Mouse (Mus musculus): ENCODE results near the gene Pkp4. TPM values are rescaled to one million over a fixed set of nuclear protein-coding genes. Genes with fewer than 3 reads are reported as not detected.

Gene Pkp4
- total RNA-seq, 1 experiment, result 54.3 TPM

- no peak overlapping the region for H3K4me3 ChIP-seq (ENCODE audit: insufficient read depth in 1 of 2, low read depth in 1 of 2, low read length in 2 of 2, poor library complexity in 1 of 2, severe bottlenecking in 1 of 2)
- peaks cover 23% of the 10 kb centered on the region for H3K36me3 ChIP-seq (ENCODE audit: control insufficient read depth, insufficient read depth, low read length, poor library complexity, severe bottlenecking)
- no peaks in the 10 kb centered on the region for H3K9me3 ChIP-seq (ENCODE audit: control insufficient read depth, insufficient read depth, low read depth, low read length)
- H3K4me1 ChIP-seq (ENCODE audit: control insufficient read depth in 2 of 2, insufficient read depth in 2 of 2, low read length in 2 of 2, poor library complexity in 1 of 2), result peaks cover 0 to 1% of the 10 kb centered on the region in 2 experiments; a peak in 1 of 4 replicates
- TF ChIP-seq ZNF384 (IDR thresholded peaks at IDR 0.05; ENCODE audit: low read depth, low read length) (no peak), CHD2 (IDR thresholded peaks at IDR 0.05; ENCODE audit: low read depth, low read length) (no peak), HCFC1 (IDR thresholded peaks at IDR 0.05; ENCODE audit: borderline replicate concordance, insufficient read depth, low read length) (no peak), MAFK (IDR thresholded peaks at IDR 0.05; ENCODE audit: insufficient read depth, low read depth, low read length) (no peak), ZC3H11A (IDR thresholded peaks at IDR 0.05; ENCODE audit: borderline replicate concordance, low read depth, low read length) (no peak)
- no peak overlapping the region for H3K27ac ChIP-seq (ENCODE audit: insufficient read depth, low read depth, low read length, poor library complexity, severe bottlenecking)
- in situ Hi-C loops (cut with MboI; ENCODE audit: low sequenced_read_pairs in 2 of 2, unreplicated experiment in 2 of 2), result no loop called here
- no peak for DNase-seq (ENCODE audit: low read depth, low spot score)
- H3K9ac ChIP-seq (ENCODE audit: insufficient read depth, low read depth, low read length, poor library complexity, severe bottlenecking), result no peak overlapping the region
Measured at GRCm38 (mm10) chr2:59332523-59332922, 171.9 kb downstream of the Pkp4 start.

- DNase-seq (ENCODE audit: low read depth, low spot score), result no peak
- Histone ChIP-seq H3K9me3 (ENCODE audit: control insufficient read depth, insufficient read depth, low read depth, low read length) (no peaks in the 10 kb centered on the region), H3K9ac (ENCODE audit: insufficient read depth, low read depth, low read length, poor library complexity, severe bottlenecking) (no peak overlapping the region), H3K4me3 (ENCODE audit: insufficient read depth in 1 of 2, low read depth in 1 of 2, low read length in 2 of 2, poor library complexity in 1 of 2, severe bottlenecking in 1 of 2) (no peak overlapping the region), H3K36me3 (ENCODE audit: control insufficient read depth, insufficient read depth, low read length, poor library complexity, severe bottlenecking) (peaks cover 40% of the 10 kb centered on the region), H3K4me1 (ENCODE audit: control insufficient read depth in 2 of 2, insufficient read depth in 2 of 2, low read length in 2 of 2, poor library complexity in 1 of 2) (peaks cover 0 to 2% of the 10 kb centered on the region in 2 experiments; a peak in 1 of 4 replicates), H3K27ac (ENCODE audit: insufficient read depth, low read depth, low read length, poor library complexity, severe bottlenecking) (no peak overlapping the region)
- no peak for TF ChIP-seq HCFC1 (IDR thresholded peaks at IDR 0.05; ENCODE audit: borderline replicate concordance, insufficient read depth, low read length)
- in situ Hi-C loops (cut with MboI; ENCODE audit: low sequenced_read_pairs in 2 of 2, unreplicated experiment in 2 of 2), result no loop called here
Measured at GRCm38 (mm10) chr2:59338501-59338900, 177.9 kb downstream of the Pkp4 start.

GRCm38 (mm10) chr2:59338926-59339325 is 178.3 kb downstream of the Pkp4 start:
- no peak overlapping the region for H3K4me3 ChIP-seq (ENCODE audit: insufficient read depth in 1 of 2, low read depth in 1 of 2, low read length in 2 of 2, poor library complexity in 1 of 2, severe bottlenecking in 1 of 2)
- no peak overlapping the region for H3K27ac ChIP-seq (ENCODE audit: insufficient read depth, low read depth, low read length, poor library complexity, severe bottlenecking)
- H3K4me1 ChIP-seq (ENCODE audit: control insufficient read depth in 2 of 2, insufficient read depth in 2 of 2, low read length in 2 of 2, poor library complexity in 1 of 2), result peaks cover 0 to 2% of the 10 kb centered on the region in 2 experiments; a peak in 1 of 4 replicates
- no peak for DNase-seq (ENCODE audit: low read depth, low spot score)
- TF ChIP-seq ZNF384 (IDR thresholded peaks at IDR 0.05; ENCODE audit: low read depth, low read length) (no peak), ZC3H11A (IDR thresholded peaks at IDR 0.05; ENCODE audit: borderline replicate concordance, low read depth, low read length) (no peak), MAFK (IDR thresholded peaks at IDR 0.05; ENCODE audit: insufficient read depth, low read depth, low read length) (no peak), HCFC1 (IDR thresholded peaks at IDR 0.05; ENCODE audit: borderline replicate concordance, insufficient read depth, low read length) (no peak), CHD2 (IDR thresholded peaks at IDR 0.05; ENCODE audit: low read depth, low read length) (no peak)
- H3K9me3 ChIP-seq (ENCODE audit: control insufficient read depth, insufficient read depth, low read depth, low read length), result no peaks in the 10 kb centered on the region
- H3K9ac ChIP-seq (ENCODE audit: insufficient read depth, low read depth, low read length, poor library complexity, severe bottlenecking), result no peak overlapping the region
- in situ Hi-C loops (cut with MboI; ENCODE audit: low sequenced_read_pairs in 2 of 2, unreplicated experiment in 2 of 2), result no loop called here
- H3K36me3 ChIP-seq (ENCODE audit: control insufficient read depth, insufficient read depth, low read length, poor library complexity, severe bottlenecking), result peaks cover 37% of the 10 kb centered on the region

- no peak overlapping the region for H3K4me3 ChIP-seq (ENCODE audit: insufficient read depth in 1 of 2, low read depth in 1 of 2, low read length in 2 of 2, poor library complexity in 1 of 2, severe bottlenecking in 1 of 2)
- no peaks in the 10 kb centered on the region for H3K9me3 ChIP-seq (ENCODE audit: control insufficient read depth, insufficient read depth, low read depth, low read length)
- DNase-seq (ENCODE audit: low read depth, low spot score), result no peak
- no peak overlapping the region for H3K9ac ChIP-seq (ENCODE audit: insufficient read depth, low read depth, low read length, poor library complexity, severe bottlenecking)
- H3K4me1 ChIP-seq (ENCODE audit: control insufficient read depth in 2 of 2, insufficient read depth in 2 of 2, low read length in 2 of 2, poor library complexity in 1 of 2), result peaks cover 0 to 2% of the 10 kb centered on the region in 2 experiments; a peak in 1 of 4 replicates
- TF ChIP-seq MAFK (IDR thresholded peaks at IDR 0.05; ENCODE audit: insufficient read depth, low read depth, low read length), result no peak
- no peak for TF ChIP-seq HCFC1 (IDR thresholded peaks at IDR 0.05; ENCODE audit: borderline replicate concordance, insufficient read depth, low read length)
- no peak for TF ChIP-seq CHD2 (IDR thresholded peaks at IDR 0.05; ENCODE audit: low read depth, low read length)
- no peak for TF ChIP-seq ZNF384 (IDR thresholded peaks at IDR 0.05; ENCODE audit: low read depth, low read length)
- no peak for TF ChIP-seq ZC3H11A (IDR thresholded peaks at IDR 0.05; ENCODE audit: borderline replicate concordance, low read depth, low read length)
- H3K27ac ChIP-seq (ENCODE audit: insufficient read depth, low read depth, low read length, poor library complexity, severe bottlenecking), result no peak overlapping the region
- in situ Hi-C loops (cut with MboI; ENCODE audit: low sequenced_read_pairs in 2 of 2, unreplicated experiment in 2 of 2), result no loop called here
- H3K36me3 ChIP-seq (ENCODE audit: control insufficient read depth, insufficient read depth, low read length, poor library complexity, severe bottlenecking), result peaks cover 39% of the 10 kb centered on the region
Measured at GRCm38 (mm10) chr2:59339776-59340539, 179.3 kb downstream of the Pkp4 start.

Measured in ES-E14 (cell line).